Mouse (Mus musculus) kidney, postnatal 0 days (tissue): Measurements from ENCODE around the gene 1700034J05Rik. TPM values are rescaled to one million over a fixed set of nuclear protein-coding genes. Genes with fewer than 3 reads are reported as not detected.

ENCODE experiments used
- ATAC-seq: fragments of 200-750 bp; cut with Nextera tagmentation; replicated peaks from 2 replicates; pipeline ENCODE4 v1.8.0; 2017; ENCODE audit warnings: low read depth, moderate number of reproducible peaks, moderate TSS enrichment, moderate library complexity; ENCODE audit not compliant: low FRiP score
- DNase-seq: peaks from one replicate; pipeline ENCODE4 v3.0.0-alpha.2; 2016; ENCODE audit warnings: low spot score
- H3K27ac ChIP-seq: fragments of 300-500 bp; sonication (generic); 2 replicates; pipeline ENCODE4 v1.5.1; 2014; ENCODE audit warnings: mild to moderate bottlenecking
- H3K27me3 ChIP-seq: fragments of 300-500 bp; sonication (generic); 2 replicates; pipeline ENCODE4 v1.6.1; 2014; ENCODE audit warnings: low read length, mixed read lengths; ENCODE audit not compliant: insufficient read depth
- H3K36me3 ChIP-seq: fragments of 300-500 bp; sonication (generic); 2 replicates; pipeline ENCODE4 v1.6.1; 2014; ENCODE audit warnings: low read length, mixed read lengths; ENCODE audit not compliant: insufficient read depth
- H3K4me1 ChIP-seq: fragments of 300-500 bp; sonication (generic); replicated peaks from 2 replicates; pipeline ENCODE4 v1.6.1; 2014; ENCODE audit warnings: antibody characterized with exemption, low read length, mixed read lengths; ENCODE audit not compliant: insufficient read depth
- H3K4me2 ChIP-seq: fragments of 300-500 bp; sonication (generic); 2 replicates; pipeline ENCODE4 v1.6.1; 2014; ENCODE audit warnings: mild to moderate bottlenecking, low read length, moderate library complexity, mixed read lengths
- H3K4me3 ChIP-seq: fragments of 300-500 bp; sonication (generic); replicated peaks from 2 replicates; pipeline ENCODE4 v1.5.1; 2014; ENCODE audit warnings: low read depth, low read length
- H3K9ac ChIP-seq: fragments of 300-500 bp; sonication (generic); 2 replicates; pipeline ENCODE4 v1.6.1; 2014; ENCODE audit warnings: low read depth, low read length
- H3K9me3 ChIP-seq: fragments of 300-500 bp; sonication (generic); replicated peaks from 2 replicates; pipeline ENCODE4 v1.6.1; 2016; ENCODE audit warnings: low read length, inconsistent platforms, mixed read lengths
- CTCF ChIP-seq: IDR thresholded peaks from 2 replicates; pipeline ENCODE4 v1.5.1; 2016; ENCODE audit warnings: antibody characterized with exemption, low read depth, mild to moderate bottlenecking, moderate library complexity
- WGBS: fragments of 180-500 bp; shearing (Covaris S2); extraction: QIAGEN DNeasy Blood & Tissue Kit; methylation state at CpG from one replicate; pipeline ENCODE4 v1.1.7; 2014; 5-methylcytosine and 5-hydroxymethylcytosine counted together
- polyA plus RNA-seq: library from polyadenylated mRNA; unstranded; fragments of >200 nt; fragmentation: Nextera tagmentation; extraction: Ambion mirVana; gene quantifications from 2 replicates; pipeline ENCODE4 v1.2.1, GENCODE M21; 2015

Gene 1700034J05Rik
- polyA plus RNA-seq, 1 experiment from 2014 or later, result 0.09 TPM

DNA sequence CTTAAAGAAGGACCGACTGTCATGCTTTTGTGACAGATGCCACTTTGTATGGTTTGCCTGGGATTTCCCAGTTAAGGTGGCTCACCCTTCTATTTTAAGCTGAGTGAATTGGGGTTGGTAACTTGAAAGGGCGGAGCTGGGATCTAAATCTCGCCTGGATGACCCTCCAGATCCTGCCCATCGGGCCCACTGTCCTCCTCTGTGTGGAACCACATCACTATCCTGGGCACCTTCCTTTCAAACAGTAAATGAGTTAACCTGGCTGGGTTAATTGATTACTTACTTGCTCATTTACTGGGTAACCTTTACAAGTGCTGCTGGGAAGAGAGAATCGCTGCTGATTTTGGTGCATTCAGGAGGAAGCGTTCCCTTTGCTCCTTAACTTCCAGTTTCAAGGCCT is 35.9 kb downstream of the 1700034J05Rik start:
- no peak overlapping the region for H3K9ac ChIP-seq
- no peak overlapping the region for H3K4me3 ChIP-seq
- H3K4me1 ChIP-seq, result peaks cover 11% of the 10 kb centered on the region; the same call in 1 of the 2 replicates
- 76% methylated on average over 6 of the region's 6 CpGs for WGBS
- ATAC-seq (0 out of 2 replicates have a peak, but pooled peaks have one; percentile 46), DNase-seq (no peak)
- H3K27ac ChIP-seq, result peak overlapping the region; percentile 54
- H3K27me3 ChIP-seq, result no peaks in the 10 kb centered on the region
- H3K4me2 ChIP-seq, result no peak overlapping the region
- H3K36me3 ChIP-seq, result no peaks in the 10 kb centered on the region
- no peaks in the 10 kb centered on the region for H3K9me3 ChIP-seq
- no peak for TF ChIP-seq CTCF

DNA sequence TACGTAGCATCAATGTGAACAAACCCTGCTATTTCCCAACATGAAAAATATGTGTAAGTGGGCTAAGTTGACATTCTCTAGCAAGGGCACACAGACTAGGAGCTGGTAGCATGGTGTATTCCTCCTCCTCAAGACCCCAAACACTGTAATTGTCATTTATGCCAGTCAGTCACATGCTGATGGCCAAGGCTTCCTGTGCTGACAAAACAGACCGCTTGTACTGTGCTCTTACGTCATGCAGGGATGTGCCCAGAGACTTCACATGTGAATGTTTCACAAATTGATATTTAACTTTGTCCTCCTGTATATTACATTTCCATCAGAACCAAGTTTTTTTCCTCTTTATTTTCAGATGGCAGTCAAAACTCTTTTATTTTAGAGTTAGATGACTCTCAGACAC is 36.8 kb downstream of the 1700034J05Rik start:
- DNase-seq (no peak), ATAC-seq (no peak)
- Histone ChIP-seq H3K4me1 (peaks cover 19% of the 10 kb centered on the region; the same call in 1 of the 2 replicates), H3K27me3 (no peaks in the 10 kb centered on the region), H3K36me3 (no peaks in the 10 kb centered on the region), H3K4me2 (no peak overlapping the region), H3K9ac (no peak overlapping the region), H3K27ac (no peak overlapping the region), H3K9me3 (no peaks in the 10 kb centered on the region), H3K4me3 (no peak overlapping the region)
- WGBS, result 84% methylated on average over 3 of the region's 3 CpGs
- no peak for TF ChIP-seq CTCF

- ATAC-seq (no peak), DNase-seq (no peak)
- Histone ChIP-seq H3K27ac (no peak overlapping the region), H3K4me3 (no peak overlapping the region), H3K4me1 (peaks cover 33% of the 10 kb centered on the region), H3K36me3 (no peaks in the 10 kb centered on the region), H3K9me3 (no peaks in the 10 kb centered on the region), H3K27me3 (no peaks in the 10 kb centered on the region), H3K4me2 (no peak overlapping the region), H3K9ac (no peak overlapping the region)
- TF ChIP-seq CTCF, result no peak
- WGBS, result 89% methylated on average over 1 of the region's 1 CpGs
Observed at GRCm38 (mm10) chr6:146915808-146916207, 38.4 kb downstream of the 1700034J05Rik start.

GRCm38 (mm10) chr6:146913489-146914198 is 40.6 kb downstream of the 1700034J05Rik start:
- no peak overlapping the region for H3K4me2 ChIP-seq
- H3K27me3 ChIP-seq, result no peaks in the 10 kb centered on the region
- H3K4me3 ChIP-seq, result no peak overlapping the region
- H3K27ac ChIP-seq, result peak overlapping the region; percentile 75
- 3% methylated on average over 4 of the region's 4 CpGs for WGBS
- DNase-seq, result peak; percentile 77
- ATAC-seq, result no peak
- H3K9me3 ChIP-seq, result no peaks in the 10 kb centered on the region
- H3K36me3 ChIP-seq, result 0 out of 2 replicates have a peak, but pooled peaks cover 3% of the 10 kb centered on the region
- no peak overlapping the region for H3K9ac ChIP-seq
- H3K4me1 ChIP-seq, result peaks cover 33% of the 10 kb centered on the region
- TF ChIP-seq CTCF, result no peak

- peak overlapping the region; percentile 75 for H3K27ac ChIP-seq
- TF ChIP-seq CTCF, result no peak
- H3K4me2 ChIP-seq, result no peak overlapping the region
- no peak overlapping the region for H3K9ac ChIP-seq
- H3K36me3 ChIP-seq, result 0 out of 2 replicates have a peak, but pooled peaks cover 3% of the 10 kb centered on the region
- no peak overlapping the region for H3K4me3 ChIP-seq
- no peaks in the 10 kb centered on the region for H3K9me3 ChIP-seq
- DNase-seq, result no peak
- 2% methylated on average over 3 of the region's 3 CpGs for WGBS
- peak; percentile 84 for ATAC-seq
- H3K27me3 ChIP-seq, result no peaks in the 10 kb centered on the region
- peaks cover 33% of the 10 kb centered on the region for H3K4me1 ChIP-seq
Observed at GRCm38 (mm10) chr6:146912835-146913488, 41.3 kb downstream of the 1700034J05Rik start.

- Histone ChIP-seq H3K9ac (no peak overlapping the region), H3K27ac (no peak overlapping the region), H3K4me2 (no peak overlapping the region), H3K9me3 (no peaks in the 10 kb centered on the region), H3K27me3 (no peaks in the 10 kb centered on the region), H3K4me3 (no peak overlapping the region), H3K4me1 (peaks cover 51% of the 10 kb centered on the region), H3K36me3 (0 out of 2 replicates have a peak, but pooled peaks cover 3% of the 10 kb centered on the region)
- 81% methylated on average over 2 of the region's 2 CpGs for WGBS
- ATAC-seq, result no peak
- no peak for DNase-seq
- no peak for TF ChIP-seq CTCF
Observed at GRCm38 (mm10) chr6:146910801-146911200, 43.4 kb downstream of the 1700034J05Rik start.
